Mouse (Mus musculus) layer of hippocampus, adult 18-20 months (tissue): Measurements from ENCODE around the gene Mast2. TPM values are rescaled to one million over a fixed set of nuclear protein-coding genes. Genes with fewer than 3 reads are reported as not detected.
A peak's percentile ranks its signal among the peaks of the same experiment; 100 is the strongest.

Experiments
- DNase-seq, 2 experiments: peaks; one replicate each; pipeline ENCODE4 v3.0.0; 2022; ENCODE audit warnings: low spot score in 2 of 2
- total RNA-seq, 2 experiments: library from RNA; stranded (reverse); gene quantifications; 2 replicates each; pipeline ENCODE4 v1.2.3; 2021

Mast2 gene
- total RNA-seq, 2 experiments from 2014 or later = 94.1 to 97.6 TPM

DNA sequence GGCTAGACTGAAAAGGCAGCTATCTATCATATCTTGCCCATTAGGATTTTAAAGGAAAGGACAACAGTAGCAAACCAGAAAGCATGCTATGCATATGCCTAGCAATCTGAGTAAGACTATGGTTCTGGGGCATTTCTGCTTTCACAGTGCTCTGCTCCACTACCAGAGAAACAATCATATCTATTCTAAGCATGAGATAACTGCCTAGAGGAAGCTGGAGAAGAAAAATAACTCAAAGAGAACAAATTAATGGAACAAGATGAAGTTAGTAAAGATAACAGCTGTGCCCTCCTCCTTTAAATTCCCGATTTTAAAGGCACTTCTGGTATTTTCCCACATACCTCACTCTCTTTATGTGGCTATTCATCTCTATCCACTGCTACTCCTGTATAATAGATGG is 51.0 kb downstream of the Mast2 start:
- DNase-seq = no peak

DNA sequence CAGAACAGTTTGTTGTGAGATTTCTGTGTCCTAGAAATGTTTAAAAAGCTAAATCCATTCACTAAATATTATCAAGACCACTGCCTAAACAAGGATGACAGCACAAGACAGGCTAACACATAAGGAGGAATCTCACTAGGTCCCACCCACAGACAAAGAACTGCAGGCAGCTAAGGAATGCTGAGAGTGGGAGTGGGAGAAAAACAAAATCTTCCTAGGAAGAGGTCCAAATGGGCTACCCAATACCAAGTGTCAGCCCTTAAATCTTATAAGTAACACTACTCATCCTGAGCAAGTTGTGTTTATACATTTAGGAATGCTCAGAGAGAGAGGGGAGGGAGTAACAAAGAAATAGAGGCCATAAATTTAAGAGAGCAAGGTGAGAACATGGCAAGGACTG is 52.6 kb downstream of the Mast2 start:
- DNase-seq = no peak

DNA sequence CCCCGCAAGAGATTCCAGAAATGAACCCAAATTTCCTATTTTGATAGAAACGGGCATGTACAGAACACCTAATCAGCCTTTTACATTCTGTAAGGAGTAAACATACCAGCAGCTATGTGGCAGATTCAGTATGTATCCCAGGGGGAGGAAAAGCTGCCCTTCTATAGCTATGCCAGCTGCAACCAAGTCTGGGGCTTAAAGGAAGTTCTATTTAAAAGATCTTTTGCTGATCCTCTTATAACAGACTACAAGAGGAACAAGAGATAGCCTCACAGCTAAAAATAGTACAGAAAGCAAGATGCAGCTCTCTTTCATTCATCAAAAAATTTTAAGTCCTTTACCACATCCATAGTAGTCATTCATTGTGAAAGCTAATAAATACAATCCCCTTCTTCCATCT is 57.3 kb downstream of the Mast2 start:
- no peak for DNase-seq

DNA sequence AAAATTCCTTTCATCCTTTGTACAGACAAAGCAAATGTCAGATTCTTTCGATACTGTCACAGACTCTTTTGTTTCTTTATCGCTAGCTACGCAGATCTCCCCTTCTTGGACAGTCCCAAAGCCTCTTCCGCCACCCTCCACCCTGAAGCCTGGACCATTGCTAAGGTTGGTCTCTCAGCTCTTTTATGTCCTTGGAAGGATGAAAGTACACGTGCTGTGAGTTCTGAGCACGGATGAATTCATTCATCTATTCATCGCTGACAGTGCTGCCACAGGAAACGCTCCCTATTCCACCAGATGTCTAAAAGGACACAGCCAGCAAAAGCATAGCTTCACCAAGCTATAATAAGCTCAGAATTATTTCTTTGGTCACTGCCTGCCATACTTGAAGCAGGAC is 58.0 kb downstream of the Mast2 start:
- DNase-seq = peak in 1 of 2 experiments; percentile 46

DNA sequence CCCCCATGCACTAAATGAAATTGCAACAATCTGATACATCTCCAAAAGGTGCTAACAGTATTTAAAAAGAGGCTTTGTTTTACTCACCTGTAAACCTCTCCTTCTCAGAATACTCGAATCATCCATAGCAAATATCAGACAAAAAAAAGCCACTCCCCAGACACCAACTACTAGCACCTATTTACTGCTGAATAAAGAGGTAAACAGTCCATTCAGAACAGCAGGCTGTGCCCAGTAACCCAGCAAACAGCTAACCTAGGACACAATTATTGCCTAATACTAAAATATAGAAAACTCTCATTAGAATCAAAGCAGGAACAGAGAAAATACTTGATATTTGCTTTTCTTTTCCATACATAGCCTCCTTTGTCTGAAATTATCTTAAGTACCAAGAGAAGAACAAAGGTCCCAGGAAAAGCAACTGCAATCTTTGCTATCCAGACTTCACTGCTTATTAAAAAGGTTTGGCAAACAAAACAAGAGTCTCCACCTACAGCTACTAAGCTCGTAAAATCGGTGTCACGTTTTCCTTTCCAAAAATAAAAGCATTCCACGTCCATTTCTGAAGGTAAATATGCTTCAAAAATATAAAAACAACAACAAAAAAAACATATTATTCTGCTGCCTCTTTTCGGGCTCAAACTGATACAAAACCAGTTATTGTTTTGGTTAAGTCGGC is 58.6 kb downstream of the Mast2 start:
- no peak for DNase-seq

DNA sequence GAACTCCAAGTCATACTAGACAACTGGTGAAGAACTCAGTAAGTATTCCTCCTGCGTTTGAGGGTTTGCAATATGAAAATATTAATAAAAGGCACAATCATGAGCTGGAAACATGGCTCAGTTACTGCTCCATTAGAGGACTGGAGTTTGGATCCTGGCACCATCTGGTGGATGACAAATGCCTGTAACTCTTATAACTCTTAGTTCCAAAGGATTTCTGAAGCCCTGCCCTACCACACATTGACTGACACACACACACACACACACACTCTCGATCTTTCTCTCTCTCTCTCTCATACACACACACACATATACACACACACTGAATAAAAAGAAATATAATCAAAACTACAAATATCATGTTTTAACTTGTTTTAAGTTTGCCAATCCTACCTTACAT is 60.1 kb downstream of the Mast2 start:
- peak; percentile 30 to 81 for DNase-seq

DNA sequence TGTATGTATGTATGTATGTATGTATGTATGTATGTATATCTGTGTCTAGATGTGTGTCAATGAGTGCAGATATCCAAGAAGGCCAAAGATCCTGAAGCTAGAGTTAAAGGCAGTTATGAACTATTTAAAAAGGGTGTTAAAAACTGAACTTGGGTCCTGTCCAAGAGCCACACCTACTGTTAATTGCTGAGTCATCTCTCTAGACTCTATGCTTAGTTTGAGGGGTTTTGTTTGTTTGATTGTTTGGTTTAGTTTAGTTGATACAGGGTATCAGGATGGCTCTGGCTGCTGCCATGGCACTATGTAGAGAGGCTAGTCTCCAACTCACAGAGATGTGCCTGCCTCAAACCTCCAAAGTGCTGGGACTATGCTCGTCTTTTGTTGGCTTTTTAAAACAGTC is 61.3 kb downstream of the Mast2 start:
- DNase-seq = no peak

DNA sequence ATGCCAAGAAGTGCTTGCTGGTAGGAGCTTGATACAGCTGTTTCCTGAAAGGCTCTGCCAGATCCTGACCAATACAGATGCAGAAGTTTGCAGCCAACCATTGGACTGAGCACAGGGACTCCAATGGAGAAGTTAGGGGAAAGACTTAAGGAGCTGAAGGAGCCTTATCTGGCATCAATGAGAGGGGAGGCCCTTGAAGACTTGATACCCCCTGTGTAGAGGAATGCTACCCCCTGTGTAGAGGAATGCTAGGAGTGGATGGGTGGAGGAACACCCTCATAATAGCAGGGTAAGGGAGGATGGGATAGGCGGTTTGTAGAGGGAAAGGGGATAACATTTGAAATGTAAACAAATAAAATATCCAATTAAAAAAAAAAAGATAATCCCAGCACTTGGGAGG is 65.9 kb downstream of the Mast2 start:
- DNase-seq = no peak

DNA sequence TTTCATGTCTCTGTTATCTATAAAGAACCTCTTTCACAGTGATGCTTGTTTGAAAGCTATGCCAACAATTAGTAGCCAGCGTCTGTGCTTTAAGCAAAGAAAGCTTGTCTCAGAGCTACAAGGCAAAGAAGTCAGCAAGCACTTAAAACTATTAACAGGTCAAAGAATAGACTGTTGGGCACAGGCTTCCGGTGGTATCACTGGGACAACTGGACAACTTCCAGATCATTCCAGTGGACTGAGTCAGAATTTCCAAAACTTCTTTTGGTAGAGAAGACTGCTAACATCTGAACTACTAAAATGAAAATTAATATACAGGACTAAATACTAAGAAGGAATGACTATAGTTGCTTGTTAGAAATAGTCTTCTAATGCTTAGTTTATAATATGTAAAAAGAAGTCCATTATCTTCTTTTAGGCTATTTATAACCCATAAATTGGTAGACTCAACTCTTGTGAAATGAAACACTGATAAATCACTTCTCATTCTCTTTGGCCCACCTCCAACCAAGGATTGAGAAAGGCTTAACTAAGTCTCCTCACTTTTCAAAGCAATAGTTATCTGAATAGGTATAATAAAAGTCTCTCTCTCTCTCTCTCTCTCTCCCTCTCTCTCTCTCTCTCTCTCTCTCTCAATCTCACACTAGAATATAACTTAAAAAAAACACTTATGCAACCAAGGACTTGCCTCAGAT is 85.9 kb downstream of the Mast2 start:
- no peak for DNase-seq

DNA sequence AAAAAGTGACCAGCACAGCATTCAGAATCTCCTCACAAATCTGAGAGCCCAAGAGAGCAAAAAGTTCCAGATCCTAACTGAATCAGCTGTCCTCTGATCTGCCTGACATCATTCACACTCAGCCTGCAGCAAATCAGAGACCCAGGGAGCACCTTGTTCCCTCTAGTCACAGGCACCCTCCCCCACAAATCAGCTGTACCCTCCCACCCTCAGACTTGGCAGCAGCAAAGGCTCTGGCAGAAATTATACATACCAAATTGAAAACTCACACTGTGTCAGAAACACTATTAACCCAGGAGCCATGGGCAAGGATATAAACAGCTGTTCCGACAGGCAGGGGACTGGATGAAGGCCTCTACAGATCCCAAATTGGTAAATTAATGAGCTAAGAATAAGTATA is 92.3 kb downstream of the Mast2 start:
- DNase-seq = peak; percentile 61 to 86

DNA sequence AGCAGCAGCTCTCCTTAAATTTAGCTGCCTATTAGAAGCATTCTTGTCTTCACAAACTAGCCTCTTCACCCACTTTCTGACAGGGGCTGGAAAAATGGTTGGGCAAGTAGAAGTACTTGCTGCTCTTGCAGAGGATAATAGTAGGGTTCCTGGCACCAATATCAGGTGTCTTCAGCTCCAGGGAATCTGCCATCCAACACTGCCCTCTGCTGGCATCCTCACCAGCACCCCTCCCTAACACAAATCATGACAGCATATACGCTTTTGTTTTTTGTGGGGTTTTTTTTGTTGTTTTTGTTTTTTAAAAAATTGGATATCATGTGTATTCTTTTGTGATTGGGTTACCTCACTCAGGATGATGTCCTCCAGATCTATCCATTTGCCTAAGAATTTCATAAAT is 105.9 kb downstream of the Mast2 start:
- DNase-seq = no peak

DNA sequence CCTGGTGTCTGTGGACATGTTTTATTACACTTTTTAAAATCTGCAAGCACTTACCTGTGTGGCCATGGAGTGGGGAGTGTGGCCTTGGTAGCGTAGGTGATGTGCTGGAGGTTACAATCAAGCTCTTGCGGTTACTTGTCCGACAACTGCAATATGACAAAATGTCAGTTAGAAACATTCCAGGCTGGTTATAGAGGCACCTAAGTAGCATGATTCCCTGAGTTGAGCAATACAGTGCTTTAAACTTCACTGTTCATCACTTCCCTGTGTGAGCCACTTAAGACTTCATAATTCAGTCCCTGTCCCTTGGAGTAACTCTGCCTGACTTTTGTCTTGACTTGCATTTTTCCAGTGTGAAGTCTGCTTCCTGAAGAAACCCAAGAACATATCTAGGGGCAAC is 111.1 kb downstream of the Mast2 start:
- DNase-seq = no peak

DNA sequence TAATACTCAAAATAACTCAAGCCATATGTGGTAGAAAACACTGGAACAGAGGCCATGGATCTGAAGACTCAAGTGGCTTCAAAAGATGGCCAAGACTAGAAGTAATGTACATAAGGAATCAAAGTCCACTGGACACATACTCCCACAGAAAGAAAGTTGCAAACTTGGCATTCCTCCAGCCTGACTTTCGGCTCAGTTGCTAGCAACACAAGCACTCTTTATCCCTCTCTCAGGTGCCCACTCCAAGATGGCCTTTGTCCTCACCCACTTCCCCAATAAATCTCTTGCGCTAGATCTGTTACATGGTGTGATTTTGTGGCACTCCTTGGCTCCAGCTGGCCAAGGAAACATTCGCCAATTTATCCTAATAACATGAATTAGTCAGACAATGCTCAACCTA is 111.5 kb downstream of the Mast2 start:
- no peak for DNase-seq

DNA sequence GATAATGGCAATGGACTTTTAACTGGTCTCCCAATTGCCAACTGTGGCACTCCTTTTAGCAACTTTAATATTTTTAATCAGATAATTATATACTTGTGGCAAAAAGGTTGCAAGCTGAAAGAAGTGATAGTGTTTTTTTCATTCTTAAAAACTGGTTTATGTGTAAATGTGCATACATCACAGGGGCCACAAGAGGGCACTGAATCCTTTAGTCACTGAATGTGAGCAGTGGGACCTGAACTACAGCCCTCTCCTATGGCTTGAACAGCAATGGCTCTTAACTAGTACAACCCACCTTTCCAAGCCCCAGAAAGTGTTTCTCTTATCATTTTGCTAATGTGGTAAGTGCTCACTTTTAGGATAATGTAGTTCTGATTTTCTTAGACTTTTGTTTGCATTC is 121.9 kb downstream of the Mast2 start:
- DNase-seq = peak in 1 of 2 experiments; percentile 82

DNA sequence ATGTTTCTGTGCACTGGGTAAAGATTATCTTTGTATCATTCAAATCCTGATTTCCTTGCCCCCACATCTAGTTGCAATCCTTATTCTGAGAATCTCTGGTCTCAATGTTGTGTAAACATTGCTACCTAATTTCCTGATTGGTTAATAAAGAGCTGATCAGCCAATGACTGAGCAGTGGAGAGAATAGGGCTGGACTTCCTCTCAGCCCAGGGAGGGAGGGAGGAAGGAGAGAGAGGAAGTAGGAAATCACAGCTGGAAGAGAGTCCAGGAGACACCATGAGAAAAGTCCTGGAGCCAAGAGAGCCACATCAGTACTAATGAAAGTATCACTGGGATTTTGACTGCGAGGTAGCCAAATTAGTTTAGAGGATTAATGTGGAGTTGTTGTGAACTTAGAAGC is 127.7 kb downstream of the Mast2 start:
- no peak for DNase-seq

DNA sequence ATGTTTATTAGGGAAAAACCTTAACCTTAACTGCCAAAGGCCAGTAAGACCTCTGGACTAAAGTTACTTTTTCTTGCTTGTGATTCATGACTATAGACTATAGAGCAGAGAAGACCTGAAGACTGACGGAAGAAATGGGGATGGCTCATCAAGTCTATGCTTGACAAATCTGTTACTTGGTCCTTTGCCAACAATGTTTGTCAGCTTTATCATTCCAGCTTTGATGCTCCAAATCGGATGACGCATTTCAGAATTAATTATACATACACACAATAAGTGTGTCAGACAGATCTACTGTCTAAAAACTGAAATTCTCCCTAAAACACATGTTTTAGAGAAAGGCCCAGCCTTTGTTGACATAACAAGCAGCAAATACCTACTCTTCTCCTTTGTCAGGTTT is 134.7 kb downstream of the Mast2 start:
- DNase-seq = no peak

DNA sequence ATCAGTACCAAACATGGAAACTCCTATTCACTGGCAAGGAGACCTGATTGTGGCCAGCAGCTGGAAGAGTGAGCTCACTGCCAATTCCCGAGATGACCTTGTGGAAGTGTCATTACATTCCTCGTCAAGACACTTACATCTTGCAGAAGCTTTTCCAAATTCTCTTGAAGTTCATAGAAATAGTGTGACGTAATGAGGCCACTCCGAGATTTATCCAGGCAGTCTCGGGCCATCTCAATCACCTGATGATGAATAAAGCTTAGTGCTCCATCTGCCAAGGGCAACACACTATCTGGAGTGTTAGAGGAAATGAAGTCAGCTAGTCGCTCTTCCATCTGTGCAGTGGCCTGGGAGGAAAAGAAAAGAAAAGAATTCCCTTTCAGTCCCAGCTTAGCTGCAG is 141.9 kb downstream of the Mast2 start:
- DNase-seq = no peak

DNA sequence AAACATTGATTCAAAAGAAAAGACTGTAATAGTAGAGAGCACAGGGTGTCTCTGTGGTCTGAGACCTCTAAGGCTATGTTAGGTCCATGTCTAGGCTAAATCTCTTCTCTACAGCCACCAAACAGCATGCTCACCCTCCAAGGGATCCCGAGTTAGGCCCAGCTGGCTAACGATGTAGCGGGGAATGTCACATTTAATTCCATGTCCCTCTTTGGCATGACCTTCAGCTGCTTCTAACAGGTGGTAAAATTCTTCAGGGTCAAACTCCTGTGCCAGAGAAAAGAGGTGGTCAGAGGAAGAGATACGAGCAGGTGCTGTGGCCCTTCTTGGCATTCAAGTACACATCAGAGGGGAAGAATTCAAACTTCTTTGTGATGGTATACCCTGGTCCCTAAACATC is 146.4 kb downstream of the Mast2 start:
- DNase-seq = no peak

DNA sequence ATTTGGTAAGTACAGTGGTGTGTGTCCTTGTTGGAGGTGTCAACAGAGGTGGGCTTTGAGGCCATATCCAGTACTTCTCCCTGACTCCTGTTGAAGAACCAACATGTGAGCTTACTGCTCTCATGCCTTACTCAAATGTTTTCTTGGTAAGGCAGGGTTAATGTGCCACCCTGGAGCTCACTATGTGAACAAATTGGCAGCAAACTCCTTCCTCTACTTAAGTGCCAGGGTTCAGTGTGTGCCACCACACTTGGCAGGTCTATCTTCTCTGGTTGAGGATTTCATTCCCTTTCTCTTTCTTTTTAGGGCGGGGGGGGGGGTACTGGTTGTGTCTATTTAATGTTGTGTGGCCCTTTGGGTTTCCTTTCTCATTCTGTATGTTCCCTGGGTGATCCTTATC is 159.4 kb downstream of the Mast2 start:
- DNase-seq = no peak

DNA sequence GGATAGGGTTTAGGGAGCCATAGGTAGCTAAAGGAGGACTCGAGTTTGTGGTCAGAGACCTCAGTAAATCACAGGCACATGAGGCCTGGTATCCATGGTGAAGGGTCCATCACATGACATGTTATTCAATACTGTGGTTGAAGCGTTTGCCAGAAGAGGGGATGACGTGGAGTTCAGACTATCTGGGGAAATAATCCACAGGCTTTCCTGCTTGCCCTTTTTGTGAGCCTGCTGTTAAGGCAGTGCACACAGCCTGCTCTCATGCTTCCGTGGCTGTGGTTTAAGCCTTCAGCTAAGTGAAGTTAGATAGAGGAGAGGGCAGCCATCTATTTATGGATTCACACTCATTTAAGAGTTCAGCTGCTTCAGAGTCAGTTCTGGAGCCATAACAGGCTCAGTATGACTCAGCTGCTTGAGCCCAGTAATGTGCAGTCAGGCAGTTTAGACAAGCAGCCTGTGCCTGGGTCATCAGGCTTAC is 163.1 kb downstream of the Mast2 start:
- DNase-seq = peak in 1 of 2 experiments; percentile 10

DNA sequence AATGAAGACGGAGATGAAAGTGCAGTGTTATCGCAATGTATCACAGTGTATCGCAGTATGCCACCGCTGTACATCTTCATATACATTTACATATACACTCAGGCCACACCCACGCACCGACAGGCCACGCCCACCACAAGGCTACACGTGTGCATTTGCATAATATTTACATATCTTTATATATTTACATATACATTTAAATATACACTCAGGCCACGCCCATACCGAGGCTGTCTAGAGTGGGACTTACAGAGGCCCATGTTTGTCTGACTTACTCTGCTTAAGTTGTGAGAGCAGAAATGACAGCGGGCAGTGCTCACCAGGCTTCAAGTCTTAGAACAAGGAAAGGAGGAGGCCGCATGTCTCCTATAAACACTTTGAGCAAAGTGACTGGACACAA is 170.7 kb downstream of the Mast2 start:
- no peak for DNase-seq

DNA sequence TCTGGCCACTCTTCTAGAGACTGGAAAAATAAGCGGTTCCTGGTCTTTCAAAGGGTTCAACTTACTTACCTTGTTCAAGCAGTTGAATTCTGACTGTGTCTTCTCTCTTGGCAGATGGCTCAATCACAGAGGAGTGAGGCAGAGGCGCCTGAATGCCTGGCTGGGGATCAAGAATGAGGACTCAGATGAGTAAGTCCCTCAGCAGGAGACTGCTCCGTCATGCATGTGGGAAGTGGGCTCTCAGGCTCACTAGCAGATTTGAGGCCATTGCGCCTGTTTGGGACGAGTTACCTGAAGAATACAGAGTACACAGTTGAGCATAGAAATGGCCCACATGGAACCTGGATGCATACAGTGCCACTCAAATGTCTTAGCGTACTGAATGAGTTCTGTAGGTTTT is 172.4 kb downstream of the Mast2 start:
- peak; percentile 35 to 44 for DNase-seq

DNA sequence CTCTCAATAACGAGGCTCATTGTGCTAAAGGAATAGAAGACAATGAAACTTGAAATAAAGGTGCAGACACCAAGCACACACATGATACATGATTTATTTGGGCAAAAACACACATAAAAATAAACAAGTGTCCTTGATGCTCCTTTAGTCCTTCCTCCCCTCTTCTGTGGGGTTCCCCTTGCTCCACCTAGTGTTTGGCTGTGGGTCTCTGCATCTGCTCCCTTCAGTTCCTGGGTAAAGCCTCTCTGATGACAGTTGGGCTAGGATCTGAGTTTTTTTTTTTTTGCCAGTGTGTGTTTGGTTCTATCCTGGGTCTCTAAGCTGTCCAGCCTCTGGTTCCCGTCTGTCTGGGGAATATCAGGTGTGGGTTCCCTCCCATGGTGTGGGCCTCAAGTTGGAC is 181.8 kb downstream of the Mast2 start:
- peak in 1 of 2 experiments; percentile 39 for DNase-seq
